Mouse (Mus musculus): ENCODE measurements around the gene Slc16a10. TPM values are rescaled to one million over a fixed set of nuclear protein-coding genes. Genes with fewer than 3 reads are reported as not detected.

Gene Slc16a10
- polyA plus RNA-seq, 2 experiments = 5.6 to 9.6 TPM

DNA sequence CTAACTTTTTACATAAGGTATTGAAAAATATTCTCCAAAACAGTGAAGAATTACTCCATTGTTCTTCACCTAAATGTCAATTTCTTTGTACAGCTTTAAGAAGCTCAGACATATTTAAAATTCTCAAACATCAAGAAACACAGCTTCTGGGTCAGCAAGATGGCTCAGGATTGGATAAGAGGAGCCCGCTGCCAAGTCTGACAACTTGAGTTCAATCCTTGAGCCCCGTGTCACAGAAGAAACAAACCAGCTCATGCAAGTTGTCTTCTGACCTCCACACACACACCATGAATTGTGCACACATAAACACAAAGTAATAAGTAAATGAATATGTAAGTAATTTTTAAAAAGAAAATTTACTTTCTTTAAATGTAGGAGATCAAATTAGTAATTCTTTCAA, 50.6 kb downstream of the Slc16a10 start:
- 47% methylated on average over 2 of the region's 2 CpGs for WGBS

DNA sequence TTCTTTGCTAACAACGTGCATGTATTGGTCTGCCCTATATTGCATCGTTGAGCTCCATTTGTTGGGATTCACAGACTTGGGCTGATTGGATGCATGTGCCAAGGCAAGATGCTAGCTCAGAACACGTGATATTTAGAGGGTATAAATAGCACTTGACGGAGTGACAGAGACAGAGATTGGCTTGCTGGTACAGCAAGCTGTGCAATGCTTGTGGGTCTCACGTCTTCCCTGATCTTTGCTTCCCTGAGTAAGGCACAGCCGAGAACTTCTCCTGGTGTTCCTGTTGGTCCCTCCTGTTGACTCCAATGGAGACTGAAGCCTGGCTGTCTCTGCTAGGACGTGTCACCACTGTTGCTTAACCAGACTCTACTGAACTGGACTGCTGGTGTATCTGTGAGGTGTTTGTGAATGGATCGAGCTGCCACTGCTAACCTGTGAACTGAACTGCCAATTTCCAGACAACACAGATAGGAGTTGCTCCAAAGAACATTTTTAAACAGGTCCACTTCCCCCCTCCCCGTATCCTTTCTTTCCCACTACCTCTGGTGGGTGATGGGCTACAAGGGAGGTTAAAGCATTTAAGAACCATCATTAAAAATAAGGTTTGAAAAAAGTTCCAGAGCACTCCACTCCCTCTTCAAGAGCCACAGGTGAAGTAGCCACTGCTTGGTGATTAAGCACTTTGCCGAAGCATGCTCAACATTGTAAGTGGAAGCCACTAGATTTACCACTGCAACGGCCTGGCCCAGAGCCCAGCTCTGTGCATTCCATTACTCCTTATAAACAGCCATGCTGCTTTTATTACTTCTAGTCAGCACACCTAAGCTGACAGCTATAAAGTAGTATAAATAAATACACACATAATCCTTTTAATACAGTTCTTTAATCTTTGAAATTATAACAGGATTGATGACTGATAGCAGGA, 51.3 kb downstream of the Slc16a10 start:
- DNase-seq (ENCODE audit: low spot score) = peak; percentile 90
- H3K9ac ChIP-seq (ENCODE audit: low read depth, low read length, severe bottlenecking) = no peak overlapping the region
- 52% methylated on average over 11 of the region's 11 CpGs for WGBS
- H3K27me3 ChIP-seq (ENCODE audit: control insufficient read depth, insufficient read depth, low read length) = no peaks in the 10 kb centered on the region
- TF ChIP-seq POLR2A (IDR thresholded peaks at IDR 0.05; ENCODE audit: borderline replicate concordance, extremely low read depth, insufficient read depth, insufficient read length) = no peak
- H3K4me3 ChIP-seq (replicated peaks; ENCODE audit: low read length) = no peak overlapping the region
- H3K36me3 ChIP-seq (ENCODE audit: control insufficient read depth, insufficient read depth, low read length) = no peaks in the 10 kb centered on the region
- no peak overlapping the region for H3K4me2 ChIP-seq (replicated peaks; ENCODE audit: low read depth, low read length, severe bottlenecking)
- H3K27ac ChIP-seq (replicated peaks; ENCODE audit: low read depth, low read length) = no peak overlapping the region
- peaks cover 20% of the 10 kb centered on the region for H3K4me1 ChIP-seq (ENCODE audit: control insufficient read depth, insufficient read depth, low read length)
- H3K9me3 ChIP-seq (ENCODE audit: control insufficient read depth, low read length) = no peaks in the 10 kb centered on the region
- ATAC-seq (ENCODE audit: low FRiP score, low read depth) = peak; percentile 75

More for the DNA sequence above, 50.6 kb downstream of the Slc16a10 start:
- H3K4me3 ChIP-seq (replicated peaks; ENCODE audit: low read length) = no peak overlapping the region
- ATAC-seq (ENCODE audit: low FRiP score, low read depth) = no peak
- H3K4me2 ChIP-seq (replicated peaks; ENCODE audit: low read depth, low read length, severe bottlenecking) = no peak overlapping the region
- DNase-seq (ENCODE audit: low spot score) = no peak
- H3K27ac ChIP-seq (replicated peaks; ENCODE audit: low read depth, low read length) = no peak overlapping the region
- no peaks in the 10 kb centered on the region for H3K36me3 ChIP-seq (ENCODE audit: control insufficient read depth, insufficient read depth, low read length)
- H3K9me3 ChIP-seq (ENCODE audit: control insufficient read depth, low read length) = no peaks in the 10 kb centered on the region
- H3K9ac ChIP-seq (ENCODE audit: low read depth, low read length, severe bottlenecking) = no peak overlapping the region
- no peaks in the 10 kb centered on the region for H3K27me3 ChIP-seq (ENCODE audit: control insufficient read depth, insufficient read depth, low read length)
- H3K4me1 ChIP-seq (ENCODE audit: control insufficient read depth, insufficient read depth, low read length) = peaks cover 16% of the 10 kb centered on the region
- no peak for TF ChIP-seq POLR2A (IDR thresholded peaks at IDR 0.05; ENCODE audit: borderline replicate concordance, extremely low read depth, insufficient read depth, insufficient read length)

DNA sequence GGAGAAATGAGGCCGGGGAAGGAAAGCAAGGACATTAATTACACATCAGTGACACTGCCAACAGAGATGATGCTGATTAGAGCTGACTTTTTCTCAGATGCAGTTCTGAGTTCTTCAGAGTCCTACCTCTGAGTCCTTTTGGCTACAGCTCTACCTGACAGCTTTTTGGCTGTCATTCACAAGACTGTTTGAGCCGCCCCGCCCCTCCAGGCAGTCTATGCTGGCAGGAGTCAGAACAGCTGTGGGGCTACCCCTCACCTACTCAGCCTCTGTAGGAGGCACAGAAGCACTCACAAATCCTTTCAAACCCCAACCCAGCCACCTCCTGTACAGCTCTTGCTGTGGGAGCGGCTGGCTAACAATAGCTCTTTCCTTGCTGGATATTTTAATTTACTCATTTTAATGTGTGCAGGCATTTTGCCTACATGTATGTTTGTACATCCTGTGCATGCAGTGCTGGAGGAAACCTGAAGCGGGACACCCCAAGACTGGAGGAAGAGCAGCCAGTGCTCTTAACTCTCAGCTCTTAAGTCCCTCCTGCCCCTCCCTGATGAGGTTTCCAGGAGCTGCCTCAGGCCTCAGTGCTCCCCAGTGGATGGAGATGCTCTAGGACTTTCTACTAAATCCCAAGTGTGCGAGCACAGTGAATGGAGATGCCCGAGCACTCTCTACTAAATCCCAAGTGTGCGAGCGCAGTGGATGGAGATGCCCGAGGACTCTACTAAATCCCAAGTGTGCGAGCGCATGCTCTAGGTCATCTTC, 57.5 kb downstream of the Slc16a10 start:
- ATAC-seq (ENCODE audit: low FRiP score, low read depth) (no peak), DNase-seq (ENCODE audit: low spot score) (peak; percentile 56)
- Histone ChIP-seq H3K4me3 (replicated peaks; ENCODE audit: low read length) (no peak overlapping the region), H3K36me3 (ENCODE audit: control insufficient read depth, insufficient read depth, low read length) (no peaks in the 10 kb centered on the region), H3K4me1 (ENCODE audit: control insufficient read depth, insufficient read depth, low read length) (peaks cover 17% of the 10 kb centered on the region), H3K9ac (ENCODE audit: low read depth, low read length, severe bottlenecking) (no peak overlapping the region), H3K27ac (replicated peaks; ENCODE audit: low read depth, low read length) (no peak overlapping the region), H3K9me3 (ENCODE audit: control insufficient read depth, low read length) (no peaks in the 10 kb centered on the region), H3K4me2 (replicated peaks; ENCODE audit: low read depth, low read length, severe bottlenecking) (no peak overlapping the region), H3K27me3 (ENCODE audit: control insufficient read depth, insufficient read depth, low read length) (no peaks in the 10 kb centered on the region)
- 74% methylated on average over 12 of the region's 12 CpGs for WGBS
- TF ChIP-seq POLR2A (IDR thresholded peaks at IDR 0.05; ENCODE audit: borderline replicate concordance, extremely low read depth, insufficient read depth, insufficient read length) = no peak

DNA sequence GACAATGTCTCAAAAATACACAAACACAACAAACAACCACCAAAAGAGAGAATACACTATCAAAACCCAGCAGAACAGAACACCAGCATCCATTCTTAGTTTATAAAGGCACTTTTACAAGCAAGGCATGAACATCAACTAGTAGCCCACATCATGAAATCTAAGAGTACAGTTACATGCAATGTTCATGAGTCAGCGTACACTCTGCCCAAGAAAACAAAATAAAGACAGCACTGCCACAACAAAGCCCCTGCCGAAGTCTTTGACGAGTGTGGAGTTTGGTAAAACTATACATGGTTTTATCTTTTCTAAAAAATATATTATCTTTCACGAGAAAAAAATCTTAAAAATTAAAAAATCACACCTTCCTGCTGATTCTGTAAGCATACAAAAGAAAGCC, 58.5 kb downstream of the Slc16a10 start:
- ATAC-seq (ENCODE audit: low FRiP score, low read depth) (no peak), DNase-seq (ENCODE audit: low spot score) (no peak)
- no peak overlapping the region for H3K4me2 ChIP-seq (replicated peaks; ENCODE audit: low read depth, low read length, severe bottlenecking)
- no peak overlapping the region for H3K27ac ChIP-seq (replicated peaks; ENCODE audit: low read depth, low read length)
- WGBS = 87% methylated on average over 4 of the region's 4 CpGs
- H3K27me3 ChIP-seq (ENCODE audit: control insufficient read depth, insufficient read depth, low read length) = no peaks in the 10 kb centered on the region
- H3K4me3 ChIP-seq (replicated peaks; ENCODE audit: low read length) = no peak overlapping the region
- H3K4me1 ChIP-seq (ENCODE audit: control insufficient read depth, insufficient read depth, low read length) = peaks cover 17% of the 10 kb centered on the region
- H3K36me3 ChIP-seq (ENCODE audit: control insufficient read depth, insufficient read depth, low read length) = no peaks in the 10 kb centered on the region
- H3K9me3 ChIP-seq (ENCODE audit: control insufficient read depth, low read length) = no peaks in the 10 kb centered on the region
- TF ChIP-seq POLR2A (IDR thresholded peaks at IDR 0.05; ENCODE audit: borderline replicate concordance, extremely low read depth, insufficient read depth, insufficient read length) = no peak
- no peak overlapping the region for H3K9ac ChIP-seq (ENCODE audit: low read depth, low read length, severe bottlenecking)

DNA sequence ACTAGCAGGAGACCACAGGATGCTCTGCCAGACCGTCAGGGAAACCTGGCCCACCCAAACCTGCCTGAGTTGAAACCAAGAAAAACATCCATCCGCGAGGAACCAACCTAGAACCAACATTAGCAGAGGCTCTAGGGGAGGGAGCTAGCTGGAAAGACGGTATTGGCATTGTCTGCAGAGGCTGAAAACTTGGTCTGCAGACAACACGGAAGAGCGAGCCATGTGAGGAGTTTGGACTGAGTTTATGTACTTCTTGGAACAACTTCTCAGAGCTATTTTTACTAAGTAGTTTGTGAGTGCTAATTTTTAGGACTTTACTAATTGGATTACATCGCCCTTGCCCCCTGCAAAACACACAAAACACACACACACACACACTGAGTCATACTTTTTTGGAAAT, 59.4 kb downstream of the Slc16a10 start:
- H3K4me1 ChIP-seq (ENCODE audit: control insufficient read depth, insufficient read depth, low read length) = peaks cover 17% of the 10 kb centered on the region
- no peak for TF ChIP-seq POLR2A (IDR thresholded peaks at IDR 0.05; ENCODE audit: borderline replicate concordance, extremely low read depth, insufficient read depth, insufficient read length)
- H3K27me3 ChIP-seq (ENCODE audit: control insufficient read depth, insufficient read depth, low read length) = no peaks in the 10 kb centered on the region
- H3K4me3 ChIP-seq (replicated peaks; ENCODE audit: low read length) = no peak overlapping the region
- no peak overlapping the region for H3K9ac ChIP-seq (ENCODE audit: low read depth, low read length, severe bottlenecking)
- no peak overlapping the region for H3K27ac ChIP-seq (replicated peaks; ENCODE audit: low read depth, low read length)
- no peak overlapping the region for H3K4me2 ChIP-seq (replicated peaks; ENCODE audit: low read depth, low read length, severe bottlenecking)
- no peaks in the 10 kb centered on the region for H3K36me3 ChIP-seq (ENCODE audit: control insufficient read depth, insufficient read depth, low read length)
- H3K9me3 ChIP-seq (ENCODE audit: control insufficient read depth, low read length) = no peaks in the 10 kb centered on the region
- 79% methylated on average over 7 of the region's 7 CpGs for WGBS
- no peak for DNase-seq (ENCODE audit: low spot score)
- no peak for ATAC-seq (ENCODE audit: low FRiP score, low read depth)

Data from limb, embryonic 14.5 days (tissue).